Mouse (Mus musculus): ENCODE measurements at regions not wholly inside any gene's neighbourhood (a gene's known extent, or its start where the extent isn't known, plus 50 kb on each side); places are given as distances from the start of the nearest gene placed in this dataset.

GRCm38 (mm10) chr3:43923497-43923896 lies 1454.7 kb upstream of the Pcdh10 start:
- Histone ChIP-seq H3K4me2 (ENCODE audit: low read depth, low read length) (no peak overlapping the region), H3K4me3 (ENCODE audit: low read length) (no peak overlapping the region), H3K9me3 (ENCODE audit: low read length) (no peaks in the 10 kb centered on the region), H3K27me3 (ENCODE audit: insufficient read depth, low read length) (no peaks in the 10 kb centered on the region), H3K4me1 (ENCODE audit: insufficient read depth, low read length) (no peaks in the 10 kb centered on the region), H3K9ac (replicated peaks; ENCODE audit: low read length) (no peak overlapping the region), H3K27ac (no peak overlapping the region), H3K36me3 (ENCODE audit: insufficient read depth, low read length) (no peaks in the 10 kb centered on the region)
- TF ChIP-seq CTCF (IDR thresholded peaks at IDR 0.05; ENCODE audit: low read depth), result no peak
- DNase-seq (ENCODE audit: low spot score), result peak; percentile 52
- WGBS, result 56% methylated on average over 4 of the region's 4 CpGs
- ATAC-seq, result no peak

GRCm38 (mm10) chr3:43945780-43946179 lies 1432.4 kb upstream of the Pcdh10 start:
- DNase-seq (ENCODE audit: low spot score), result peak; percentile 6

More at GRCm38 (mm10) chr3:43945780-43946179, 1432.4 kb upstream of the Pcdh10 start:
- WGBS, result 76% methylated on average over 3 of the region's 3 CpGs
- ATAC-seq, result no peak
- H3K27me3 ChIP-seq (ENCODE audit: insufficient read depth, low read length), result no peaks in the 10 kb centered on the region
- no peak overlapping the region for H3K4me2 ChIP-seq (ENCODE audit: low read depth, low read length)
- H3K9ac ChIP-seq (replicated peaks; ENCODE audit: low read length), result no peak overlapping the region
- no peaks in the 10 kb centered on the region for H3K36me3 ChIP-seq (ENCODE audit: insufficient read depth, low read length)
- no peak overlapping the region for H3K27ac ChIP-seq
- TF ChIP-seq CTCF (IDR thresholded peaks at IDR 0.05; ENCODE audit: low read depth), result no peak
- no peak overlapping the region for H3K4me3 ChIP-seq (ENCODE audit: low read length)
- H3K9me3 ChIP-seq (ENCODE audit: low read length), result no peaks in the 10 kb centered on the region
- no peaks in the 10 kb centered on the region for H3K4me1 ChIP-seq (ENCODE audit: insufficient read depth, low read length)
